Mouse (Mus musculus) hindbrain, embryonic 11.5 days (tissue): ENCODE measurements around the gene Alg9. TPM values are rescaled to one million over a fixed set of nuclear protein-coding genes. Genes with fewer than 3 reads are reported as not detected.

Experiments used
- ATAC-seq: fragments of 200-750 bp; cut with Nextera tagmentation; 2 replicates; pipeline ENCODE4 v1.8.0; 2017; ENCODE audit warnings: mild to moderate bottlenecking, moderate TSS enrichment, moderate library complexity; ENCODE audit not compliant: low FRiP score
- DNase-seq: peaks from one replicate; pipeline ENCODE4 v3.0.0-alpha.2; 2015; ENCODE audit warnings: low spot score
- H3K27ac ChIP-seq: fragments of 300-500 bp; sonication (generic); 2 replicates; pipeline ENCODE4 v1.5.1; 2014; ENCODE audit warnings: mild to moderate bottlenecking, low read depth, low read length
- H3K27me3 ChIP-seq: fragments of 300-500 bp; sonication (generic); 2 replicates; pipeline ENCODE4 v1.6.1; 2014; ENCODE audit warnings: mild to moderate bottlenecking, low read length, moderate library complexity, mixed read lengths; ENCODE audit not compliant: control insufficient read depth, insufficient read depth
- H3K36me3 ChIP-seq: fragments of 300-500 bp; sonication (generic); 2 replicates; pipeline ENCODE4 v1.6.1; 2014; ENCODE audit warnings: mild to moderate bottlenecking, low read length, moderate library complexity, mixed read lengths; ENCODE audit not compliant: control insufficient read depth, insufficient read depth
- H3K4me1 ChIP-seq: fragments of 300-500 bp; sonication (generic); replicated peaks from 2 replicates; pipeline ENCODE4 v1.6.1; 2014; ENCODE audit warnings: low read length, mixed read lengths; ENCODE audit not compliant: control insufficient read depth, insufficient read depth
- H3K4me2 ChIP-seq: fragments of 300-500 bp; sonication (generic); replicated peaks from 2 replicates; pipeline ENCODE4 v1.6.1; 2014; ENCODE audit warnings: mild to moderate bottlenecking, low read depth, low read length
- H3K4me3 ChIP-seq: fragments of 300-500 bp; sonication (generic); 2 replicates; pipeline ENCODE4 v1.5.1; 2014; ENCODE audit warnings: low read depth, low read length
- H3K9ac ChIP-seq: fragments of 300-500 bp; sonication (generic); 2 replicates; pipeline ENCODE4 v1.6.1; 2014; ENCODE audit warnings: low read depth, low read length
- H3K9me3 ChIP-seq: fragments of 300-500 bp; sonication (generic); 2 replicates; pipeline ENCODE4 v1.6.1; 2016; ENCODE audit warnings: low read length; ENCODE audit not compliant: control insufficient read depth
- WGBS: fragments of 180-500 bp; shearing (Covaris S2); extraction: QIAGEN DNeasy Blood & Tissue Kit; methylation state at CpG from one replicate; pipeline ENCODE4 v1.1.7; 2014; 5-methylcytosine and 5-hydroxymethylcytosine counted together
- polyA plus RNA-seq: library from polyadenylated mRNA; unstranded; fragments of >200 nt; fragmentation: Nextera tagmentation; extraction: Ambion mirVana; gene quantifications from 2 replicates; pipeline ENCODE4 v1.2.1, GENCODE M21; 2014

The Alg9 gene
- polyA plus RNA-seq, 1 experiment from 2014 or later: 39.3 TPM

DNA sequence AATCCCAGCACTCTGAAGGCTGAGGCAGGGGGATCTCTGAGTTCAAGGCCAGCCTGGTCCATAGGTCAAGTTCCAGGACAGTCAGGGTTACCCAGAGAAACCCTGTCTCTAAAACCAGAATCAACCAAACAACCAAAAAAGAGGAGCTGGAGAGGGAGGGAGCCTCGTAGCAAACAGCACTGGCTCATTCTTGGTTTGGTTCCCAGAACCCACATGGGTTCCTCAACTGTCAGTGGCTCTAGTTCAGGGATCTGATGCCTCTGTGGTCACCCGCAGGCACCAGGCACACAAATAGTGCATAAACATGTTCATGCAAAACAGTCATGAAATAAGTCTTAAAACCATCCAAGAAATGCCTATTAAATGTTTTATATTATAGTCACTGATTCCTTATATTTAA lies 93.4 kb downstream of the Alg9 start:
- Histone ChIP-seq H3K9ac (no peak overlapping the region), H3K4me3 (no peak overlapping the region), H3K4me2 (no peak overlapping the region), H3K4me1 (no peaks in the 10 kb centered on the region), H3K9me3 (no peaks in the 10 kb centered on the region), H3K27me3 (no peaks in the 10 kb centered on the region), H3K27ac (no peak overlapping the region), H3K36me3 (0 out of 2 replicates have a peak, but pooled peaks cover 7% of the 10 kb centered on the region)
- 78% methylated on average over 2 of the region's 2 CpGs for WGBS
- ATAC-seq (no peak), DNase-seq (no peak)

DNA sequence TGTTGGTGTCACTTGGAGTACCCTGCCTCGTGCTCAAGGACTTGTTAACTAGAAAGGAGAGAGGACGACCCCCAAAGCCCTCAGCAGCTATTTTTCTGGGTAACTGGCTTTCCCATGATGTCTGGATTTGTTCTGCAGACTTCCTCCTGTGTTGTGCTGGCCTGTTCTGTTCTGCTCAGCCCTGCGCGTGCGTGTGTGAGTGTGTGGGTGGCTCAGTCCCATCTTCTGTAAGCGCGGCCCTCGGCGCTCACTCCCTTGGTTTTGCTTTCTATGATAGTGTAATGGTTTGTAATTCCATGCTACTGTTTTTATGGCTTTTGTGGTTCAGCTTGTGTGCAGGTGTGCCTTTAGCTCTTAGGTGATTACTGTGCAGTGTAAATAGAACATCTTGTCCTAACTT lies 98.4 kb downstream of the Alg9 start:
- no peak for ATAC-seq
- peaks cover 11% of the 10 kb centered on the region; the same call in 1 of the 2 replicates for H3K36me3 ChIP-seq
- 91% methylated on average over 9 of the region's 9 CpGs for WGBS

DNA sequence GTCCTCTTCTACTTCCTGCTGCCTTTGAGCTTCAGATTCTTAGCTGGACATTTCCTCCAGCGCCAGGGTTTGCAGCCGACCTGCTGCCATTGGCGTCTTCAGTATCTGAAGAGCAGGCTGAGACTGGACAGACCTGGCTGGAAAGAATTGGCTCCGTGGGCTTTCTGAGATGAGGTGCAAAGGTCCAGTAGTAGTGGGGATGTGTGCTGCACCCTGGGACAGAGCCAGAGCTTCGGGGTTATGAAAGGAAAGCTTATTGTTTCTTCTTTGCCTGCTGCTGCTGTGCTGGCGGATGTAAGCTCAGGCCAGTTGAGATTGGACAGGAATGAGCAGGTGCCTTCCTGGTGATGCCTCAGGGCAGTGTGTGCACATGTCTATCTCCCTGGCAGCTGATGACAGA lies 99.2 kb downstream of the Alg9 start:
- ATAC-seq (no peak), DNase-seq (no peak)
- no peak overlapping the region for H3K4me3 ChIP-seq
- peaks cover 11% of the 10 kb centered on the region; the same call in 1 of the 2 replicates for H3K36me3 ChIP-seq
- WGBS: 89% methylated on average over 6 of the region's 6 CpGs
- no peak overlapping the region for H3K27ac ChIP-seq
- H3K9ac ChIP-seq: no peak overlapping the region
- H3K4me1 ChIP-seq: no peaks in the 10 kb centered on the region
- H3K9me3 ChIP-seq: no peaks in the 10 kb centered on the region
- H3K4me2 ChIP-seq: no peak overlapping the region
- H3K27me3 ChIP-seq: no peaks in the 10 kb centered on the region

More for the DNA sequence above, 98.4 kb downstream of the Alg9 start:
- Histone ChIP-seq H3K27ac (no peak overlapping the region), H3K4me3 (no peak overlapping the region), H3K9me3 (no peaks in the 10 kb centered on the region), H3K27me3 (no peaks in the 10 kb centered on the region), H3K4me1 (no peaks in the 10 kb centered on the region), H3K9ac (no peak overlapping the region), H3K4me2 (no peak overlapping the region)
- no peak for DNase-seq

DNA sequence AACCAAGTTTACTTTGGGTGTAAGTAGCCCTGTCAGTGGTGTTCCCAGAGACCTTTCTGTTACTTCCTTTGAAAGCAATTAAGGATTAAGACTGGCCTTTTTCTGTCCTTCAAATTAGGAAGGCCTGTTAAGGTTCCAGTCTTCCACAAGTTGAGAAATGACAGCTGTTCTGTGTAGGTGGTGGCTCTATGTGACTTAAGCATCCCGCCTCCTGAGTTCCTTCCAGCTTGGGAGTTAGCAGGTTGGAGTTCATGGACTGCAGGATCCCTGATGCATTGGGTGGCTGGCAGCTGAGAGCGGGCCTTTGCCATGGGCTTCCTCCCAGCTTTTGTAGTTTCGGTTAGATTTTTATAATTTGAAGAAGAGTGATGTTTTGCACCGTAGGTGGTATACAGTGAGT lies 100.7 kb downstream of the Alg9 start:
- H3K27me3 ChIP-seq: no peaks in the 10 kb centered on the region
- peaks cover 11% of the 10 kb centered on the region; the same call in 1 of the 2 replicates for H3K36me3 ChIP-seq
- no peak overlapping the region for H3K9ac ChIP-seq
- H3K4me3 ChIP-seq: no peak overlapping the region
- no peaks in the 10 kb centered on the region for H3K4me1 ChIP-seq
- no peak overlapping the region for H3K4me2 ChIP-seq
- no peak overlapping the region for H3K27ac ChIP-seq
- WGBS: 97% methylated on average over 4 of the region's 4 CpGs
- ATAC-seq (no peak), DNase-seq (no peak)
- no peaks in the 10 kb centered on the region for H3K9me3 ChIP-seq

DNA sequence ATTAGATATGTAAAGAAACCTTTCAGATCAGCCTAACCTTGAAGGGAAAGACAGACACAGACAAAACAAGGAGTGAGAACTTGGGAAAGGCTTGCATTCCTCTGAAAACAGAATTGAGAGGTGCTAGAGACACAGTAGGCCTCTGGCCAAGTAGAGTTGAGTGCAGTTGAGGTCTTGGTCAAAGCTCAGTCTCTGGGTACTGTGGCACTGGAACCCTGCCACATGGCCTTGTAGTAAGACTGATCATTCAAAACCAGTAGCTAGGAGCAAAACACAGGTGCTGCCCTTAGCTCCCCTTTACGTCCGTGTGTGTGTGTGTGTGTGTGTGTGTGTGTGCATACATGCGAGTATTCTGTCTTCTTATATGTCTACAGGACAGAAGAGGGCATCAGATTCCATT lies 101.5 kb downstream of the Alg9 start:
- Histone ChIP-seq H3K4me2 (no peak overlapping the region), H3K4me1 (no peaks in the 10 kb centered on the region), H3K27ac (no peak overlapping the region), H3K9ac (no peak overlapping the region), H3K9me3 (no peaks in the 10 kb centered on the region), H3K36me3 (peaks cover 12% of the 10 kb centered on the region; the same call in 1 of the 2 replicates), H3K27me3 (no peaks in the 10 kb centered on the region), H3K4me3 (no peak overlapping the region)
- WGBS: 97% methylated on average over 3 of the region's 3 CpGs
- no peak for DNase-seq
- no peak for ATAC-seq

DNA sequence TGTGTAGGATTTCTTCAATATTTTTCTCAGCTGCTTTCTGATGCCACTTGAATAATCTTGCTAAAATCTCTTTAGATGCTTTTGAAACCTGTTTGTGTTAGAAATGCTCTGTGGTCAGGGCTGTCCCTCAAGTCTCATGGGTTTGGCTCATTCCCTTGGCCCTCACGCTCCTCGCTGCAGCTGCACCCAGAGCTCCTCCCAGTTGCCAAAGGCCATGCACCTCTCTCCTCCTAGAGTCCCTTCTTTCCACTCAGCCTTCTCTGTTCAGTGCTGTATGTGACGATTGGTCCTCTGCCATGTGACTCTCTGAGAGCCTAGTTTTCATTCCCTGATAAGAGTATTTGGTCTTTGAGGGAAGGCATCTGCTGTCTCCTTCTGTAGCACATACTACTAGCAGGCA lies 102.6 kb downstream of the Alg9 start:
- Histone ChIP-seq H3K4me2 (no peak overlapping the region), H3K27me3 (no peaks in the 10 kb centered on the region), H3K4me1 (no peaks in the 10 kb centered on the region), H3K9me3 (no peaks in the 10 kb centered on the region), H3K4me3 (no peak overlapping the region), H3K9ac (no peak overlapping the region), H3K27ac (no peak overlapping the region), H3K36me3 (peaks cover 12% of the 10 kb centered on the region; the same call in 1 of the 2 replicates)
- no peak for DNase-seq
- no peak for ATAC-seq
- WGBS: 86% methylated on average over 3 of the region's 3 CpGs

DNA sequence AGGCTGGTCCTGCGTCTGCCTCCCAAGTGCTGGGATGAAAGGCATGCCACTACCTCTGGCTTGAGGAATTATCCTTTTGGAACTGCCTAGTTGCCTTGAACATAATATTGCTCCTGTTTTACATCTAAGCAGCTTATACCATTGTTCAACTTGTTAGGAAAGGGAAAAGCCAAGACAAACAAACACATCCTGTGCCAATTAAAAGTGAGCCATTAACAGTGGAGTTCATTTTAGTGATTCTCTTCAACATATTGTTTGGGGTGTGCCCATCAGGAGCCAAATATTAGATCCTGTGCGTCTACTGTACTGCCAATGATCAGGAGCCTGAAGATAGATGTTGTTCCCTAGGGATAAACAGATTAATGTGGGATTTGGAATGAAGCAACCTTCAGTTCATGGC lies 107.4 kb downstream of the Alg9 start:
- 97% methylated on average over 2 of the region's 2 CpGs for WGBS
- Histone ChIP-seq H3K9ac (no peak overlapping the region), H3K9me3 (no peaks in the 10 kb centered on the region), H3K4me1 (no peaks in the 10 kb centered on the region), H3K4me2 (no peak overlapping the region), H3K36me3 (0 out of 2 replicates have a peak, but pooled peaks cover 5% of the 10 kb centered on the region), H3K27ac (no peak overlapping the region), H3K27me3 (no peaks in the 10 kb centered on the region), H3K4me3 (no peak overlapping the region)
- DNase-seq: no peak
- no peak for ATAC-seq

DNA sequence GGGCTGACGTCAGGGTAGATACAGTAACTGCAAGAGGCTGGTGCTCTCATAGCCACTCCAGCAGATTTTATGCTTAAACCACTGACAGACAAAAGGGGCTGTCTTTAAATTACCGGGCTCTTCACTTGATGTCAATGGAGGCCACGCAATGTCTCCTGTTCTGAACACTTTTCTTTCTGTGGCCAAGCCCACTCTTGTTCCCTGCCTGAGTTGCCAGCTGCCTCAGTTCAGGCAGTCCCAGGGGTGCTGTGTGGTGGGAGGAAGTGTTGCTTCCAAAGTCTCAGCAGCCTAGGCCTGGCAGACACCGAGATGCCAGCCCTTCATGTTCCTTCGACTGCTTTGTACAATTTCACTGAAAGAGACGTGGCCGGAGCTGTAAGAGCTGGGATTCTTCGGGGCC lies 109.3 kb downstream of the Alg9 start:
- H3K9me3 ChIP-seq: no peaks in the 10 kb centered on the region
- DNase-seq (no peak), ATAC-seq (no peak)
- H3K4me3 ChIP-seq: no peak overlapping the region
- no peak overlapping the region for H3K4me2 ChIP-seq
- H3K4me1 ChIP-seq: no peaks in the 10 kb centered on the region
- no peak overlapping the region for H3K9ac ChIP-seq
- no peaks in the 10 kb centered on the region for H3K27me3 ChIP-seq
- WGBS: 87% methylated on average over 8 of the region's 8 CpGs
- 0 out of 2 replicates have a peak, but pooled peaks cover 5% of the 10 kb centered on the region for H3K36me3 ChIP-seq
- no peak overlapping the region for H3K27ac ChIP-seq

DNA sequence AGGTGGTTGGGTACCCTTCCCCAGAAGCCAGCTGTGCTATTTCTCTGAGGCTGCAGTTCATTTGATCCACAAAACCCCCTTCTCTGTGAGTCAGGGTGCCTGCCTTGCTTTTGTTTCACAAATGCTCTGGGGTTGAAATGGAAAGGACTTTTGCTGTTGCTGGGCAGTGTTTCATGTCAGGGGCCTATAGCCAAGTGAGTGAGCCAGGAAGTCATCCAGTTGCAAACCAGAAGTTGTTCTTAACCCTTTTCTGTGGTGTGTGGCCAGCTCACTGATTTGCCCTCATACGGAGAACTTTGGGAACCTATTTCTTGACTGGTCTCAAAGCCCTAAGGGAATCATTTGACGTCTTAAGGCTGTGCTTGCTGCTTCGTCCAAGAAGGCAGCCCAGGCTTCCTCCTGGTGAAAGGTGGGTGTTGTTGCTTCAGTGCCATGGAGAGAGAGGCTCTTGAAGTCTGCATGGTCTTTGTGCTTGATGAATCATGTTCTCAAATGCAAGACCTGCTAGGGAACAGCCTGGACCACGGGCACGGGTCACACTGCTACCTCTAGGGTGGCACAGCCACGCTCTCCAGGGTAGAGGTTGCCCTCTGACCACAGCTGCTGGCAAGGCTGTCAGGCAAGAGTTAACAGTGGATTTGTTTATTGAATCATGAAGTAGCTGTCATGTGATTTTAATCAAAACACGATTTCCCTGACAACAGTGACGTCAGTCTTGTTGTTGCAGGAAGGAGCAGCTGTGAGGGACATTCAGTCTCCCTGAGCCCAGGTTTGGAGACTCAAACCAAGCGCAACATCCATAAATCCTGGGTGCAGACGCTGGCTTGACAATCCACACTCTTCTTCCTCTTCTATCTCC lies 110.2 kb downstream of the Alg9 start:
- Histone ChIP-seq H3K9me3 (no peaks in the 10 kb centered on the region), H3K27me3 (no peaks in the 10 kb centered on the region), H3K9ac (no peak overlapping the region), H3K4me3 (no peak overlapping the region), H3K27ac (no peak overlapping the region), H3K36me3 (0 out of 2 replicates have a peak, but pooled peaks cover 2% of the 10 kb centered on the region), H3K4me1 (no peaks in the 10 kb centered on the region), H3K4me2 (no peak overlapping the region)
- no peak for DNase-seq
- no peak for ATAC-seq
- WGBS: 83% methylated on average over 10 of the region's 10 CpGs
